In the genomic region with DNA sequence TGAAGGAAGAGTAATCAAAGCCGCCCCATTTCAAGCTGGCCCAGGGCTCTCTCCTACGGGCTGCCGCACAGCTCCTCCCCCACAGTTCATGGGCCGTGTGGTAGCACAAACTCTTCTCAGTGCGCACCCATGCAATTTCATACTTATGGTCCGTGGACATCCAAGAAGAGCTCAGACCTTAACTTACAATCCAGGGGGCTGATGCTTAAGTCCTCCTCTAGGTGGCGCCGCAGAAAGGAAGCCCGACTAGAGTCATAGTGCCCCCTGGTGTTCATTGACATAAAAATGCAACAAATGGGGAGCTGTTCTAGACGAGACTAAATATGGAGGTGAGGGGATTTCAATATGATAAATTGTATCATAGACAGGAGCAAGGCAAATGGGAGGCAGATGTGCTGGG, we compare ENCODE assay signal across 9 mouse cellular contexts. TPM values are rescaled to one million over a fixed set of nuclear protein-coding genes. Genes with fewer than 3 reads are reported as not detected.
DNase-seq lines count a peak whose midpoint lies in the region; ATAC-seq and TF ChIP-seq lines count a peak whose summit lies in the region.
"Had no signal": no experiment of that assay in that cellular context is flagged by ENCODE, and none has a peak within 500 bp of the region (broad histone marks: within the 10 kb centered on the region; RNA-seq: fewer than 3 reads in every experiment).

No protein-coding gene starts in this region.

- no peak overlapping the region for H3K9ac ChIP-seq in midbrain, embryonic 16.5 days (ENCODE audit: low read depth, low read length)
- no peak overlapping the region for H3K9ac ChIP-seq in limb, embryonic 14.5 days (ENCODE audit: low read depth, low read length, severe bottlenecking)

- H3K4me1 ChIP-seq in midbrain, embryonic 10.5 days = no peaks in the 10 kb centered on the region
- H3K4me1 ChIP-seq in midbrain, embryonic 16.5 days (ENCODE audit: control insufficient read depth, insufficient read depth, low read length) = no peaks in the 10 kb centered on the region
- no peaks in the 10 kb centered on the region for H3K4me1 ChIP-seq in limb, embryonic 14.5 days (ENCODE audit: control insufficient read depth, insufficient read depth, low read length)

- no peak overlapping the region for H3K4me2 ChIP-seq in midbrain, embryonic 16.5 days (ENCODE audit: low read length)
- no peak overlapping the region for H3K4me2 ChIP-seq in limb, embryonic 14.5 days (replicated peaks; ENCODE audit: low read depth, low read length, severe bottlenecking)

- H3K9me3 ChIP-seq in midbrain, embryonic 10.5 days (replicated peaks) = no peaks in the 10 kb centered on the region
- no peaks in the 10 kb centered on the region for H3K9me3 ChIP-seq in midbrain, embryonic 16.5 days (replicated peaks; ENCODE audit: control insufficient read depth, low read length, poor library complexity, severe bottlenecking)
- no peaks in the 10 kb centered on the region for H3K9me3 ChIP-seq in limb, embryonic 14.5 days (ENCODE audit: control insufficient read depth, low read length)

- no peaks in the 10 kb centered on the region for H3K36me3 ChIP-seq in midbrain, embryonic 10.5 days
- no peaks in the 10 kb centered on the region for H3K36me3 ChIP-seq in midbrain, embryonic 16.5 days (ENCODE audit: control insufficient read depth, insufficient read depth, low read length)
- no peaks in the 10 kb centered on the region for H3K36me3 ChIP-seq in limb, embryonic 14.5 days (ENCODE audit: control insufficient read depth, insufficient read depth, low read length)

- no peak for TF ChIP-seq POLR2A in limb, embryonic 14.5 days (IDR thresholded peaks at IDR 0.05; ENCODE audit: borderline replicate concordance, extremely low read depth, insufficient read depth, insufficient read length)

- peak; percentile 53 for DNase-seq in midbrain, embryonic 10.5 days (ENCODE audit: low spot score)
- peak; percentile 88 for DNase-seq in NIH3T3 (ENCODE audit: low read depth)
- DNase-seq in cerebellum, adult 11-12 months = peak; percentile 30
- DNase-seq in heart, postnatal 14 days = peak; percentile 61 to 77
- peak; percentile 63 for DNase-seq in limb, embryonic 14.5 days (ENCODE audit: low spot score)
- peak; percentile 43 to 63 for DNase-seq in right cerebral cortex, adult 2 months (ENCODE audit: low spot score in 2 of 2)
- no peak for DNase-seq in urinary bladder, postnatal 4 days (ENCODE audit: low spot score in 2 of 2)

- H3K27me3 ChIP-seq in midbrain, embryonic 10.5 days (ENCODE audit: low read depth, poor library complexity, severe bottlenecking) = no peaks in the 10 kb centered on the region
- H3K27me3 ChIP-seq in midbrain, embryonic 16.5 days (ENCODE audit: control insufficient read depth, insufficient read depth, low read depth, low read length) = 0 out of 2 replicates have a peak, but pooled peaks cover 3% of the 10 kb centered on the region
- no peaks in the 10 kb centered on the region for H3K27me3 ChIP-seq in limb, embryonic 14.5 days (ENCODE audit: control insufficient read depth, insufficient read depth, low read length)

- no peak overlapping the region for H3K4me3 ChIP-seq in midbrain, embryonic 10.5 days
- no peak overlapping the region for H3K4me3 ChIP-seq in midbrain, embryonic 16.5 days (ENCODE audit: low read depth, low read length)
- no peak overlapping the region for H3K4me3 ChIP-seq in limb, embryonic 14.5 days (replicated peaks; ENCODE audit: low read length)

- ATAC-seq in midbrain, embryonic 16.5 days = no peak
- ATAC-seq in limb, embryonic 14.5 days (ENCODE audit: low FRiP score, low read depth) = no peak

- WGBS in midbrain, embryonic 10.5 days = 26% methylated on average over 10 of the region's 10 CpGs
- 25% methylated on average over 10 of the region's 10 CpGs for WGBS in midbrain, embryonic 16.5 days
- WGBS in limb, embryonic 14.5 days = 31% methylated on average over 10 of the region's 10 CpGs

- no peak overlapping the region for H3K27ac ChIP-seq in midbrain, embryonic 10.5 days (replicated peaks)
- no peak overlapping the region for H3K27ac ChIP-seq in midbrain, embryonic 16.5 days (ENCODE audit: low read length)
- H3K27ac ChIP-seq in limb, embryonic 14.5 days (replicated peaks; ENCODE audit: low read depth, low read length) = no peak overlapping the region

- intact Hi-C loops in heart, postnatal 14 days (cut with DNase I) = loop anchor here (1.0 kb wide), 1 partner anchor 61 kb away; no protein-coding TSS in a partner anchor

RNA-seq across cellular contexts. Expression of a gene that starts 5.1 kb away (rescaled TPM):
- polyA plus RNA-seq in midbrain, embryonic 10.5 days (2016; fragmentation: Nextera tagmentation; extraction: Ambion mirVana) = 3.5 and 6.6 TPM in 2 replicates
- polyA plus RNA-seq in midbrain, embryonic 16.5 days (2015; fragmentation: Nextera tagmentation; extraction: Ambion mirVana) = 0.54 and 1.6 TPM in 2 replicates
- total RNA-seq in heart, postnatal 14 days (2021) = 1 to 10 TPM; 2.5 to 2.9 TPM
- 4.0 and 4.1 TPM in 2 replicates for polyA plus RNA-seq in limb, embryonic 14.5 days (2012; rRNA removed)
- polyA plus RNA-seq in limb, embryonic 14.5 days (2014; fragmentation: Nextera tagmentation; extraction: Ambion mirVana) = 5.4 and 5.6 TPM in 2 replicates

RNA-seq across cellular contexts. Expression of a gene that starts 33.3 kb away (rescaled TPM):
- polyA plus RNA-seq in midbrain, embryonic 10.5 days (2016; fragmentation: Nextera tagmentation; extraction: Ambion mirVana) = 0.12 TPM in 1 of 2 replicates, not detected in the other
- 1.3 and 1.8 TPM in 2 replicates for polyA plus RNA-seq in midbrain, embryonic 16.5 days (2015; fragmentation: Nextera tagmentation; extraction: Ambion mirVana)
- total RNA-seq in heart, postnatal 14 days (2021) = under 1 TPM in 1 of 2 experiments, not detected in 1; 0.29 TPM
- 0.16 TPM in 1 of 2 replicates, not detected in the other for polyA plus RNA-seq in limb, embryonic 14.5 days (2012; rRNA removed)
- 0.29 TPM in 1 of 2 replicates, not detected in the other for polyA plus RNA-seq in limb, embryonic 14.5 days (2014; fragmentation: Nextera tagmentation; extraction: Ambion mirVana)
- polyA plus RNA-seq: stomach, embryonic 14.5 days had no signal

Comparison
In these comparisons a context has a peak if more than half of its experiments do, and no peak if none do; other contexts are left out.
1. DNase-seq: peak in midbrain, embryonic 10.5 days (single experiment), NIH3T3 (single experiment), cerebellum, adult 11-12 months (single experiment), heart, postnatal 14 days (2 of 2), limb, embryonic 14.5 days (single experiment) and right cerebral cortex, adult 2 months (2 of 2); none in urinary bladder, postnatal 4 days (0 of 2).